Mouse (Mus musculus): ENCODE data around the gene Zfp950. TPM values are rescaled to one million over a fixed set of nuclear protein-coding genes. Genes with fewer than 3 reads are reported as not detected.
"Not testable (repeated sequence)": the region's sequence is repeated elsewhere in the genome, so short reads cannot be mapped to it uniquely, and the experiment has no call there.

Gene Zfp950
- total RNA-seq (2021): 25.2 and 26.7 TPM in 2 replicates
- long read RNA-seq, experiment 1, full-length matches to known transcripts: 8 of 15 reads
- long read RNA-seq, experiment 1, partial matches to known transcripts: 1 of 15 reads
- long read RNA-seq, experiment 1, other reads (novel, unspliced or antisense): 6 of 15 reads
- long read RNA-seq, experiment 2, full-length matches to known transcripts: 6 of 9 reads
- long read RNA-seq, experiment 2, partial matches to known transcripts: 0 of 9 reads
- long read RNA-seq, experiment 2, other reads (novel, unspliced or antisense): 3 of 9 reads

DNA sequence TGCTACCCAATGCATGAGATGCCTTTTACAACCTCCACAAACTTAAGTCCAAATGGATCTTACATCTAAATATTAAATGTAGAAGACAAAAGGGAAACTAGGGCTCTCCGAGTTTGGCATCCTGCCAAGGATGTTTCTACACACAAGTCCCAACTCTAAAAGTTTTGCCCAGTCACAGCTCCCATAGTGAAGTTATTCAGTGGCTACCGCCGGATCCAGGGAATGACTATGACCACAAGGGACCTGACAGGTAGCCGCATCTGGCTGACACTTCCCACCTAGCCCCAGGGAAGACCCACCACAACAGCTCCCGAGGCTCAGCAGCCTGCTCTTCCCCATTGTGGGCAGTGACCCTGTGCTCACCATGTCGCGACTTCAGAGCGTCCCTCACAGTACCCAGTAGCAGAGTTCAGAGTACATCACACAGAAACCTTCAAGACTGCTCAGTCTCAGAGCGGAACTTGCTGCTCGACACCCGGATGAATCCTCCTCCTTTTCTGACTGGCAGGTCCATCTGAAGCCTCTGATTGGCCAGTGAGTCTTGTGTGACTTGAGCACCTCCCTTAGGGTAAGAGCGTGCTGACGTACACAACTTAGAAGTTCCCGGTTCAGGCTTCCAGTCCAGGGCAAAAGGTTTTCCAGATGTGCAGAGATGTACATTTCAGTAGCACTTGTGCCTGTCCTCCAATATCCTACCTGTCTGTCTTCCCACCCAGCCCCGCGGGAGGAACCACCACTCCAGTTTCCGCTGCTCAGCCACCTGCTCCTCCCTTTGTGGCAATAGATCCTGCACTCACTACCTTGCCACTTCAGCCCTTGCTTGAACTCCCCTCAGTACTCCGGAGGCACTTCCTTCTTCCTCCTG lies at the start of gene Zfp950:
Gene Zfp950 (minus strand): TSS at position 499 of the 865 bp plus-strand sequence.
- DNase-seq: peak; percentile 92

DNA sequence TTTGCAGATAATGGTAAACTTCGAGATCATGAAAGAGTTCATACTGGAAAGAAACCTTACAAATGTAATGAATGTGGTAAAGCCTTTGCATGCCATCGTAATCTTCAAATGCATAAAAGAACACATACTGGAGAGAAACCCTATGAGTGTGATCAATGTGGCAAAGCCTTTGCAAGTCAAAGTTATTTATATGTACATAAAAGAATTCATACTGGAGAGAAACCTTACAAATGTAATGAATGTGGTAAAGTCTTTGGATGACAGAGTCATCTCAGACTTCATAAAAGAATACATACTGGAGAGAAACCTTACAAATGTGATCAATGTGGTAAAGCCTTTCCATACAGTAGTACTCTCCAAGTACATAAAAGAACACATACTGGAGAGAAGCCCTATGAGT lies 43.0 kb upstream of the Zfp950 start, which contains the start of gene Gm6020:
Gene Gm6020 (plus strand): TSS at position 301 of the 400 bp plus-strand sequence.
- not testable (repeated sequence) for DNase-seq

DNA sequence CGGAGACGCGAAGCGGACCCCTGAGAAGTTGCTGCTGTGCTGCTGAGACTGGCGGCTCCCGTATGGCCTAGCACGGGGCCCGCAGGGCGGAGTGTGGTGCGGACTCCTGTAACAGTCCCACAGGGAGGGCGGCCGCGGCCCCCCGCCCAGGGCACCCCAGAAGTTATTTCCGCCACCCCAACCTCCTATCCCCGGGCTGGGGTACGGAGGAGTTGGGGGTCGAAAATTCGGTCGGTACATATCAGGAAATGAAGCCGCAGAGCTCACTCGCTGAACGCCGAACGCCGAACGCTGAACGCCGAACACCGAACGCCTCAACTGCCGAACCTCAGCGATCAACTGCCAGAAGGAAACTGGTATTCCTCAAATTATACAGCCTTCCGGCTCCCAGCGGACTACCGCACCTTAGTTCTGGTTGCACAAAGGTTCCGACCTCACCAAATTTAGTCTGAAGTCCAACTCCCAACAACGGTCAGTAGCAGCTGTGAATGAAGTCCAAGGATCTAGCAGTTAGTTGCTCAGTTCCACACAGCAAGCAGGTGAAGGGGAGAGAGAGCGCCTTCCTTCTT lies 35.2 kb upstream of the Zfp950 start, which contains the start of gene Gm7102:
Gene Gm7102 (minus strand): TSS at position 554 of the 569 bp plus-strand sequence.
- peak; percentile 7 for DNase-seq

DNA sequence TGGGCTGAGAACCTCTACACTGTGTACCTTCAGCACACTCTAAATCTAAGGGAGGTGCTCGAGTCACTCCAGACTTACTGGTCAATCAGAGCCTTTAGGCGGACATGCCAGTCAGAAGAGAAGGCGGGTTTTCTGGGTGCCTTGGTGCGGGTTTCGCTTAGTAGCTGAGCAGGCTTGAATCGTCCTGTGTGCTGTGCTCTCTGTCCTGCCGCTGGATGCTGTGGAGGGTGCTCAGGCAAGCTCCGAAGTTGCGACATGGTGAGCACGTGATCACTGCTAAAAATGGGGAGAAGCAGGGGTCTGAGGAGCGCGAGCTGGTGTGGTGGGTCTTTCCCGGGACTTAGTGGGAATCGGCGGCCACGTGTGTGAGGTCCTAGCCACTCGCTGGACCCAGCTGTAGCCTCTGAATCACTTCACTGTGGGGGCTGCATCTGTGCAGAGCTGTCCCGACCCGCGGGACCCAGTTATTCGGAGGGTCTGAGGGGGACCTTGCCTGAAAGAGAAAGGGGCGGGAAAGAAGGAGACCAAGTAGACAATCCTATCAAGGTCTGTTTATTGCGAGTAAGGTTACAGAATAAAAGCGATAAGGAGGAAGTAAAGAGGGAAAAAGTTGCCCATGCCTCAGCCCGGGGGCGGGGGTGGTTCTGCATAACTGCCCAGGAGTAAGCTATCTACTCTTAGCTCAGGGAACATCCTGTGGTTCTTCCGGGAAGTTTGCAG lies 11.2 kb upstream of the Zfp950 start:
- DNase-seq: peak; percentile 31

DNA sequence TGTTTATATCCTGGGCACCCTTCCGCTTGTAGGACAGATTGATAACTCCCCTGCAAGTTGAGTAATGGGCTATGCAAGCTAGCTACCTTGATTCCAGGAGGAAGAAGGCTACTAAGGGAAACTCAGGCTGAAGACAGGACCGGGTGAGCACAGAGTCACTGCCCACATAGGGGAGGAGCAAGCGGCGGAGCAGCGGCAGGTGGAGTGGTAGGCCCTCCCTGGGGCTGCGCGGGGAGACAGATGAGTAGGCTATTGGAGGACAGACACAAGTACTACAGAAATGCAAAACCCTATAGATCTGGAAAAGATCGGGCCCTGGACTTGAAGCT lies 10.7 kb upstream of the Zfp950 start:
- DNase-seq: peak; percentile 32

DNA sequence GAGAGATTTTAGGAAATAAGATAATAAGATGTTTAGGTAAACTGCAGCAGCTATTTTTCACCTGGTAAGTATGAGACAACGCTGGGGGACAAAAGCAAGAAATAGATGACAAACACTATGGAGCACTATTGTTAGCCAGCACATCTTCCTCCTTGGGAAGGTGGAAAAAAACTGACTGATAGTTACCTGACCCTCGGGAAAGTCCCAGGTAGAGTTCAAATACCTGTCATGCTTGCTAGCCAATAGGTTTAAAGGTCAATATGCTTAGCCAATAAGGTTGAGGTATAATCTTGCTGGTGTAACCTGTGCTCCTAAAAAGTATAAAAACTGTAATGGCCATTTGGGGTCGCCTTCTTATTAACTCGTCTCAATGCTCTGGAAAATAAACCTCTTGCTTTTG lies 659 bp upstream of the Zfp950 start:
- DNase-seq: no peak

DNA sequence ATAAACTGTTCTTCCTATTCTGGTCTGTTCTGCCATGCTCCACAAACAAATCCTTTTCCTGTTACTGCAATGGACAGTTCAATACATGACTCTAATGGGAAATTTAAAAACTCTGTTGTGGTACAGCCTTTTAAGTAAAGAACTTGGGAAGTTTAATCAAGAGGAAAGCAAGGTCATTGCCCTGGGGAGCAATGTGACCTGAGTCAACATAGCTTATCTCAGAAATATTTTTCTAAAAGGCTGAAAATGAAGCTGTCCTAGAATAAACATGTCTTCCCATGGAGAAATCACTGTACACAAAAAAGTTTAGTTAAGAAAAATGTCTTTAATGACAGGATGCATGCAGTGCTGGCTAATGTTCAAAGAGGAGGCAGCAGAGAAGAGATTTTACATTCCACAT lies 2.0 kb downstream of the Zfp950 start:
- DNase-seq: no peak

DNA sequence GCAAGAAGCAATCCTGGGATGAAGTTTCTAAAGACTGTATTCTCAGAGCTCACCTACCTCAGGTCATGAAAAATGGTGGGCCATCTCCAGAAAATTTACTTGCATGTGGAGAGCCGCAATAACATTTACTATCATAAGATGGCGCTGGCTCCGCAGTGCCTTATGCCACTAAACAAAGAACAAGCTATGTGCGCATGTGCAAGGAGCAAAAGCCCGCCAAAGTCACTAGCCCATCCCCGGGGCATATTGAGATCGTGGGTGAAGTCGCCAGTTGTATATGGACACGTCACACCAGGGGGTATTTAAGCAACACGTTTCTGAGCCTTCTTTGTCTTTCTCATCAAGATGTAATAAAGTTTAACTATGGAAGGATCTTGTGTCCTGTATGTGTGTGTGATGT lies 9.5 kb downstream of the Zfp950 start:
- no peak for DNase-seq

DNA sequence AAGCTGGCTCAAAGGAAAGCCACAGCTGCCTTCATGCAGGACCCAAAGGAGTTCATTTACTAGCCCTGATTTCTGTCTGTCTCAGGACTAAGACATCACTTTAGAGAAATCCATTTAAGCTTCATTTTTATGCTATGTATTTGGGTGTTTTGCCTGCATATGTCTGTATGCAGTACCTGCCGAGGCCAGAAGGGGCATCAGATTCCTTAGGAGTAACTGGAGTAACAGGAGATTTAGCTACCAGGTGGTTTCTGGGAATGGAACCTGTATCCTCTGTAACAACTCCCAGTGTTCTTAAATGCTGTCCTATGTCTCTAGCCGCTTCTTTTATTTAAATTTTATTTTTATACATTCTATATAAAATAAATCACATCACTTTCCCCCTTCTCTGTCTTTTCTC lies 30.5 kb downstream of the Zfp950 start:
- no peak for DNase-seq

DNA sequence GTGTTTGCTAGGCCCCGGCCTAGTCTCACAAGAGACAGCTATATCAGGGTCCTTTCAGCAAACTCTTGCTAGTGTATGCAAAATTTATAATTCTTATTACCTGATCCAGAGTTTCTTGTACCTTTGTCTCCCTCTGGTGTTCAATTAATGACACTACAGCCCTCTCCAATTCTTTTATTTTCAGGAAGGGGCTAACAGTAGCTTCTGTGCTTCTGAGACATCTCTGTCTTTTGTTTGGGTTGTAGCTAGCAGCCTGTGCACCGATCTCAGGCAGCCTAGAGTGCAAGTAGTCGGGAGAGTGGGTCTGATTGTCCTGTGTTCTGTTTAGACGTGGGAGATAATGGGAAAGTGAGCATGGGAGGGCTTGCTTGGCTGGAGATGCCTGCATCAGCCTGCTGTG lies 42.9 kb downstream of the Zfp950 start:
- no peak for DNase-seq

DNA sequence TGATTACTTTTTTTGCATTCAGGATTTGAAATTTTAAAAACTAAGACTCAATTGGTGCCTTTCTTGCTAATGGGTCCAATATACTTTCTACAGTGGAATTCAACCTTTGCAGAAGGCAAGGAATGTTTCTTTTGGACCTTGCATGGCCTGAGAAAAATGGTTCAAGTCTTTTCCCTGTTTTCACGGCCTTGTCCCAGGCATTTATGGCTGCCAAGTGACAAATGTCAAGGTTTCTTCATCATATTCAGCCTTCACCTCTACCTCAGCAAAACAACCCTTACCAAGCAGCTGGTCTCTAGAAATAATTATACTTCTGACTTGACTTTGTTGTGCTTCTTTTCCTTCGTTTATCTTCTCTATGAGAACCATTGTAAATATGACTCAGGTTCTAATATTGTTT lies 43.9 kb downstream of the Zfp950 start:
- DNase-seq: no peak

DNA sequence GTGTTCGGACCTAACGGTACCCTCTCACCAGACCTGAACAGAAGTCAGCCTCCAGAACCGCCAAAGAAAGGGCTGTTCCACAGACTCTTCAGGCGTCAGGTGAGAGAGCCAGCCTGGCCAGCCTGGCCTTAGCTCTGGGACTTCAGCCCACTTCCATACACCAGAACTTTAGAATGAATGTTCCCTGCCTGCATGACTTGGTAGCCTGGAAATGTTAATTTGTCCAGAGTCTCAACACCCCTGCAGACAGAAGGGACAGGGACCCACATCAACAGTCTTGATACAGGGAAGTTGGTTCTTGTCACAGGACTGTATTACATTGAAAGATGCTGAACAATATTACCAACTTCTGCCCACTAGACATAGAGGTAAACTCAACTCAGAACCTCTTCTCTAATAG lies 50.1 kb downstream of the Zfp950 start:
- DNase-seq: no peak

DNA sequence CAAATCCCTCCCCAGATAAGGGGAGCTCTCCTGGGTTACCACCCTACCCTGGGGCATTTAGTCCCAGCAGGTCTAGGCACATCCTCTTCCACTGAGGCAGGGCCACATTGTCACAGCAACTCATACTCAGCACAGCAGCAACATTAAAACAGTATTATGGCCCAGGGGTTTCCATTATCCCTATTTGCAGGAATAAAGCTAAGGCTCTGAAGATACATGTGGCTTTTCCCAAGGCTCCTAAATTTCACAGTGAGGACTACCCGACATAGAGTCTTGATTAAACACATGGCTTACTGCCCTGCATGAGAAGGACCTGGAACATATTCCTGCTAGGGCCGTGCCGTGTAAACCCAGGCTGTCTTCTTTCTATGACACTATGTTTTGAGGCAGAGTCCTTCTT lies 51.6 kb downstream of the Zfp950 start:
- DNase-seq: no peak

DNA sequence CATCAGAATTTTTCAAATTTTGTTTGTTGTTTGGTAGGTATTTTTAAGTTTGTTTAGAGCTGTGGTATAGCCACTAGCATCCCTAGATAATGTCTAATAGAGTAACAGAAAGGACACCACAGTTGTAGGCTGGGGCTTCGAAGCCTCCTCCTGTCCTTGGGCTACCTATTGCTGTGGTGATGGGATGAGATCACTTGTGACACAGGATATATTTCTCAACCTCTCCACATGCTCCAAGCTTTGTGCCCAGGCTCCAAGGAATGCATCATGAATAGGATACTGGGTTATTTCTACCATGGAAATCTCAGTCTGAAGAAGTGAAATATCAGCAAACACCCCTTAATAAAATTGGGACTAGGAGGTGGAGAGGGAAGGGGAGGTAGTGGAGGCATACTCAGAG lies 52.9 kb downstream of the Zfp950 start:
- peak; percentile 34 for DNase-seq

DNA sequence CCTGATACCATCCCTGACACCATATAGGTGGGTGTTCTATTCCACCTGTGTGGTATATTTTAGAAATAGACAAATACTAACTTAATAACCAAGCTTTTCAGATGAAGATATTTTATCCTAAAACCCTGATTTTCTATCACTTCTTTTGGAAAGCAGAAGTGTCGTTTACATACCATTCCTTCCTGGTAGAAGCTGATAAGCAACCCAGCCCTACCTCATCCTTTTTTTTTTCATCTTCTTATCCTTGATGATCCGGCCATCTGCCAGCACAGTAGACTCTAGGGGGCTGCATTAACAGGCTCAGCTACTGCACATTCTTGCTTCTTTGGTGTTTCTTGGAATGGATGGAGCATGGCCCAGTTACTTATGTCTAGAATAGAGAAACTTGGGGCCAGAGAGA lies 55.4 kb downstream of the Zfp950 start:
- DNase-seq: no peak

DNA sequence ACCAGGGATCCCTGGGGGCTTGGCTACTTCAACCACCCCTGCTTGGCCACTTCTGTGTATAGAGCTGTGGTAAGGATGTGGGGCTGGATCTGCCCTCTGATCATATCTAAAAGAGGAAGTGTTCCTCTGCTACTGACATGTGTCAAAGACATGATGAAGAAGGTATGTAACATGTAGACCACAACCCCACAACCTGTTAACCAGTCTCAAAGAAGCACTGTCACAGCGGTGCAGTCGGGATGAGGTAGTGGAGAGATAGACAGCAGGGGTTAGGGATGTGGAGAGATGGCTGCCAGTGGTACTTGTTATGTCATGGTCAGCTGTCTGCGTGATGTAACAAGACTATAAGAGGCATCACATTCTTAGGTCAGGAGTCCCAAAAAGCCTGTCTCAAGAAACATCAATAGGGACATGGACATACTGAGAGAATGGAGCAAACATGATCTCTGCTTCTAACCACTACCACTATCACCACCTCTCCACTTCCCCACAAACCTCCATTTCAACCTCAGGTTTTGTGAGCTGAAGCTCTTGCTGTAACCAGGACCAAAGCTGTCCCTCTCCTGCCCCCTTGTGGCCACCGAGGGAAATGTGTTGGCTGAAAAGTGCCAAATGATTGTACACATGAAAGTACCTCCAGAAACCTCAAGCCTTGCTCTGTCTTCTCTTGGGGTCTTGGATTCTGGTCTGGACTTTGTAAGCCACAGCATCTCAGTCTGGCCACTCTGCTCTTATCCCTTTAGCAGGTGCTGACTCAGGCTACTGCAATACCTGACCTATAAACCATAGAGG lies 56.3 kb downstream of the Zfp950 start:
- DNase-seq: peak; percentile 94

DNA sequence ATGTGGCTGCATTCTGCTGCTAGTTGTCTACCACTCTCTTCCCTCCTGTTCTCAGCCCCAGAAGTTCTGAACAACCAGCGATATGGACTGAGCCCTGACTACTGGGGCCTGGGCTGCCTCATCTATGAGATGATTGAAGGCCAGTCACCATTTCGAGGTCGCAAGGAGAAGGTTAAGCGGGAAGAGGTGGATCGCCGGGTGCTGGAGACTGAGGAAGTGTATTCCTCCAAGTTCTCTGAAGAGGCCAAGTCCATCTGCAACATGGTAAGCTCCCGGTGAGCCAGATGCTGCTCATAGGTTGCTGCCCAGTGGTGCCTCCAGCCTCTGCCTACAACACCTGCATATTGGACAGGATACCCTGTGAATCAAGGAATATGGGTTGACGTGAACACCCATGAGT lies 57.6 kb downstream of the Zfp950 start:
- DNase-seq: no peak

DNA sequence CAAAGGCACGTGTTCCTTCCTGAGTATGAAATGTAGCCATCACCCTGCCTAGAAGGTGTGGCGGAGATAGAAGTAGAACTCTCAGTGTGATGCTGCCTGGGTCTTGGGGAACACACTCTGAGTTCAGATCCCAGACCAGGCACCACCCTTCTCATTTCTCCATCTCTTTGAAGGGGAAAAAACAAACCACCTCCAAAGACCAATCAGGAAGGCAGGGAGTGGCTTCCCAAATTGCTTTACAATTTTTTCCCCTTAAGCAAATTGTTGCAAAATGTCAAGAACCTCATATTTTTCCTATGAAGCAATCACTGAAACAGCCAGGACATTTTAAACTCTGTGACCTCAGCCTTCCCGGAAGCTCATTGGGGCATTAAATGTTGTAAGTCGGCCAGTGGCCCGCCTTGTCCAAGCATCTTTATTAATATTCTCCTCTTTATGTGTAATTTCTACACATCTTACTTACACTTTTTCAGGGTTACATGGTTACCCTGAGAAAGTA lies 60.3 kb downstream of the Zfp950 start:
- no peak for DNase-seq

DNA sequence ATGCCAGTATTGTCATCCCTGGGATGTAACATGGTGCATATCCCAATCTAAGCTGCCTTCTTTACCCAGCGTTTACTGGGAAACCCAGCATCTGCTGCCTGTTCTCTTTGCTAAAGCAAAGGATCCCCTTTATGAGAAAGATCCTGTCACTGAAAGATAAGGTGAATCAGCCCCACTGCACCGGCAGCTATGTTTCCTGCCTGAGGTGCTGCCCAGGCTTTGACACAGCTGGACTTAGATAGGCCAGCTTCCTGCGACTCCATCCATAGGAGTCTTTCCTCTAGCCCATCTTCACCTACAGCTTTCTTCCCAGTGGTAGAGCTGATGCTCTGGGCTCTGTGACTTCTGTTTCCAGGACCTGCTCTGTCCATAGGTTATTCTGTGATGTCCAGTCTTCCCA lies 62.0 kb downstream of the Zfp950 start:
- no peak for DNase-seq

DNA sequence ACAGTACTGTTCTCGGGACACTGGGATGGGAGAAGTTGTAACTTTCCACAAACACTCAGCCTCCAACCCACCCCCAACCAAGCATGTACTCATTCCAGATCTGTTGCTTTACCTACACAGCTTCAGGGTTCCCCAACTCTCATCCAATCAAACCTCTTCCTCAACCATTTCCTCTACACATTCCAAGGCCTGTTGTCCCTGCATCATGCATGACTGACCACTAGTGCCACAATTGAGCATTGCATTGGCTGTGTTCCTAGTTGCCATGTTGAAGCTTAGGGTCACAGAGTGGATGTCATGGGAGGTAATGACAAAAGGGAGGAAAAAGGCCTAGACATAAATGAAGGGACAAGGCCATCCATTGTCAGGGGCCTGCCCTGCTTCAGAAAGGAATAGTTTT lies 75.6 kb downstream of the Zfp950 start:
- DNase-seq: no peak

DNA sequence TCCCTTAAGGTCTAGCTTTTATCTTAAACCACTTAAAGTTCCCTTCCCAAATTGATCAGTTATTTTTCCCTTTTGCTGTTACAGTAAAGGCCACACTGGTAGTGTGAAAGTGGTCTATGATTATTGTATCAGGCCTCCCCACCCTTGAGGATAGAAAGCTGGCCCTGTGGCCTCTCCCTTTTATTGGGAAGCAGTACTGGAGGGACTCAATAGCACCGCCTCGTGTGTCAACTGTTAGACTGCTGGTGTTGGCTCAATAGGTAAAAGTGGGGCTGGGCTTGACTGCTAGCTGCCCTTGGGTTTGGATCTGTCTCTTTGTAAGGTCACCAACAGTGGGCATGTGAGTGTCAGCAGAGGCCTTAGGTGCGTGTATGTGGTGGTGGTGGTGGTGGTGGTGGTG lies 76.3 kb downstream of the Zfp950 start:
- DNase-seq: no peak

DNA sequence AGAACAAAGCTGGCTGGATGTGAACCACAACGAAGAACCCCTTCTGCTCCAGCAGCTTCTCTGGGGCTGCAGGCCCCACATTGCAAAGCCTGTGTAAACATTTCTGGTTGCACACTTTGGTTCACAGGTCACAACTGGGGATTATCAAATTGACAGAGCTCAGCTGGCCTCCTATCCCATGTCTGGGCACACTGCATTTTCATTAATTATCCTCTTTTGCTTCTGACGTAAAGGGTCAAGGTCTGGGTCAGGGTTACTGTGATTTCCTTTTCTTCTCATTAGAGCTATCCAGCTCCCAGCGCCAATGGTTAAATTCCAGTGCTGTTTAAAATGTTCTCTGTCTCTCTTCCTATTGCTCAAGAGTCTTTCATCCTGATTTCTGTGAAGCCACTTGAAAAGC lies 83.1 kb downstream of the Zfp950 start:
- peak; percentile 45 for DNase-seq
